Mouse (Mus musculus): ENCODE measurements around the gene Bri3.

Bri3 gene

GRCm38 (mm10) chr5:144446475-144447225, 202.4 kb downstream of the Bri3 start:
- no peak for DNase-seq

DNA sequence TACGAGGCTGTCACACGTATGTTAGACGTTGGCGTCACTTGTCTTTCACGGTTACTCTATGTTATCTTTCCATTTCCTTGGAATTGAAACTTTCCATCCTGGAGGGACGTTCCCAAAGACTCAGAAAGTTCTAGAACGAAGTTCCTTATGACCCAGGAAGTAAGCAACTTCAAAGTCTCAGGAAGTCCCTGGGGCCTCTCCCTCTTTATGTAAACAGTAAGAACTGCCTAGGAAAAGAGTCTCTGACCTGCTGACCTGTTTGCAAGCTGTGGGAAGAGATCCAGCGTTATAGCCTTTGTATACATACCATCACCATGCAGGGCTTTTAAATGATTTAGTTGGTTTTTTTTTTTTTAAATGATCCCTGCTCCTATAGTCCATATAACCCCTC, 203.0 kb downstream of the Bri3 start:
- DNase-seq = no peak

DNA sequence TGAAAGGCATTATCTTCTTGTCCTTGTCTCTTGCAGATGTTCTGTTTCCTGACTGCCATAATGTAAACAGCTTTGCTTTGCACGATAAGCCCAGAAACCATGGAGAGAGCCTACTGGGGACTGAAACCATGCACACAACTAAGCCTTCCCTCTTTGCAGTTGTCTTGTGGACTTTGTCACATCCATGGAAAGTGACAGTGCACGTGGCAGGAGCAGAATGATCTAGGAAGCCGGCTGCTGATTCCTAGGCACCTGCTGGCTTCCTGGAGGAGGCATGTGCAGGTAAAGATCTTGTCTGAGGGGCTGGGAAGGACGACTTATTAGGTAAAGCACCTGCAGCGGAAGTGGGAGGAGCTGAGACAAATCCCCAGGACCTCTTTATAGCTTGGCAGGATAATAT, 203.7 kb downstream of the Bri3 start:
- DNase-seq = no peak

DNA sequence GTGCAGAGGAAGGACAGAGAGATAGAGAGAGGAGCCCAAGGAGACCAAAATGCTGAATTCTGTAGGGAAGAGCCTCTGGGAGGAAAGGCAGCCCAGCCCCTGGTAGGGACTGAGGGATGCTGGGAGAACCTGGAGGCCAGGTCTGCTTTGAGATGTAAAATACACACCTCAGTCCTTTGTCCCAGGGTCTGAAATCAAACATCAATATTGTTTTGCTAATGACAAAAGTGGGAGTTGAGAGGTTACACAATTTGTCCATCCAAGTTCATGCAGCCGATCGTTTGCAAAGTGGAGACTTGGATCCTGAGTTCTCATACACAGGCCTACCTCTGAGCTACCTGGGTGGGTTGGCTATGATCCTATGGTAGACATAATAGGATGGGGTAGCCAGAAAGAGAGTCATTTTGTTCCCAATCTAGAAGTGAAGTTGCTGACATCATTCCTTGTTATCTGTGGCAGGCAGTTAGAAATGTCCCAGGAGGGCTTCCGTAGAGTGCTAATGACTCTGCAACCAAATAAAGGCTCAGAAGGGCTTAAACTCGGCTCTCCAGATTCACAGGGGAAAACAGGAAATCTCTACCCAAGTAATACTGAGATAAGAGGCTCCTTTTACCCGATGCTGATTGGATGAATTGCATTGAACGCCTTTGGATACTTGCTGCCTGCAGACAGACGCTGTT, 208.7 kb downstream of the Bri3 start:
- no peak for DNase-seq

- no peak for DNase-seq
These were observed 213.5 kb downstream of the Bri3 start for GRCm38 (mm10) chr5:144457623-144458287.

GRCm38 (mm10) chr5:144466987-144467386, 222.8 kb downstream of the Bri3 start:
- DNase-seq = no peak

GRCm38 (mm10) chr5:144473056-144473455, 228.8 kb downstream of the Bri3 start:
- no peak for DNase-seq

GRCm38 (mm10) chr5:144479677-144480171, 235.5 kb downstream of the Bri3 start:
- DNase-seq = no peak

DNA sequence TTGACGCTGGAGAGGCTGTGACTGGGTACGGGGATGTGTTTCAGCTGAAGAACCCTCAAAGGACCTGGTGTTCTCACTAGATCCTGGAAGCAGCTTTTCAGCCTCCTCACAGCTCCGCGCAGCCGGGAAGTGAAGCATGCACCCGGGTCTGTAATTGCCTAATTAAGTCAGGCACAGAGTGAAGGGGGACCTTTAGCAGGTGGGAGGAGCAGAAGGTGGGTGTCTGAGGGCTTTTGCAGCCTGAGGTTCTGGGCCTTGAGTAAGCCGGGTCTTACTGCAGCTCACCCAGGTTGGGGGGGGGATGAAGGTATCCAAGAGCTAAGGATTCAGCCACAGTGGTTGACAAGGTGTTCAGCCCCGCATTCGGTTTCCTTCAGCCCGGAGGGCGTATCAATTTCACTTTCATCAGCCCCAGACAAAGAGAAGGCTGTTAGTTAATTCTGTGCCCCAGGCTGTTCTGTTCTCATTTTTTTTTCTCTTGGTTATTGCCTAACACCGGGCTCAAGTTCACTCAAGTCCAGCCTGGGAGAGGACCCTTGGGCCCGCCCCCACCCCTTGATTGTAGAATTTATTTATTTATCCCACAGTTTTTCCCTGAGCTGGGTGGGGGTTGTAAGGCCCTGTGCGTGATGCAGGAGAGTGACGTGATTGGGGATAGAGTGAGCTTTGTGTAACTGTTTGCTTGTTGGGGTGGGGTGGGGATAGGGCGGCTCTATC, 239.6 kb downstream of the Bri3 start:
- DNase-seq = no peak

DNA sequence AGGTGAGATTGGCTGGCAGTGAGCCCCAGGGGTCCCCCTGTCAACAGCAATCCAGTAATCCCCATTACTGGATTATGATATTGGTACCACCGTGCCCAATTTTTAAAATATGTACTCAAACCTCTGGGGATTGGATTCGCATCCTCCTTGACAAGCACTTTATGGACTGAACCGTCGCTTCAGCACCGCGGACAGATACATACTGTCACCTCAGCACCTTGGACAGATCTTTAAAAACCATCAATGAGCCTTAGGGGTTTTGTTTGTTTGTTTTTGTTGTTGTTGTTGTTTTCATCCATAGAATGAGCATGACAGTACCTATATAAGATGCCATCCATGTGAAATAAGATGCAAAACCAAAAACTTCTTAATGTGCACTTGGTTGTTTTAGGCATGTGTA, 247.1 kb downstream of the Bri3 start:
- DNase-seq = no peak

Measured in cerebellum, adult 11 months (tissue).